Mouse (Mus musculus) bone marrow, adult 2 months (tissue): ENCODE measurements around the gene Gm39566. TPM values are rescaled to one million over a fixed set of nuclear protein-coding genes. Genes with fewer than 3 reads are reported as not detected.
A peak's percentile ranks its signal among the peaks of the same experiment; 100 is the strongest.
"Not testable (repeated sequence)": the region's sequence is repeated elsewhere in the genome, so short reads cannot be mapped to it uniquely, and the experiment has no call there.

Experiments
- H3K27ac ChIP-seq: fragments of 200-500 bp; 2 replicates; pipeline ENCODE4 v1.5.1; 2012; ENCODE audit warnings: low read depth, mild to moderate bottlenecking, control low read depth, inconsistent platforms, low read length; ENCODE audit not compliant: control insufficient read depth, poor library complexity, insufficient read depth
- H3K4me1 ChIP-seq: fragments of 200-500 bp; 2 replicates; pipeline ENCODE4 v1.6.1; 2011; ENCODE audit warnings: low read length; ENCODE audit not compliant: control insufficient read depth, insufficient read depth
- H3K4me3 ChIP-seq: fragments of 200-500 bp; replicated peaks from 2 replicates; pipeline ENCODE3; 2011; ENCODE audit warnings: mild to moderate bottlenecking, low read depth, low read length, control low read depth; ENCODE audit not compliant: control insufficient read depth
- CTCF ChIP-seq: fragments of 200-500 bp; IDR thresholded peaks from 2 replicates; pipeline ENCODE4 v1.5.1; 2011; ENCODE audit warnings: low read length, control low read depth; ENCODE audit not compliant: control insufficient read depth, insufficient read depth
- POLR2A ChIP-seq: fragments of 200-500 bp; IDR thresholded peaks from 2 replicates; pipeline ENCODE4 v1.6.1; 2011; ENCODE audit warnings: low read depth, mild to moderate bottlenecking, control low read depth, low read length, borderline replicate concordance; ENCODE audit not compliant: control insufficient read depth
- WGBS: fragments of 180-500 bp; shearing (Covaris S2); methylation state at CpG from one replicate; pipeline ENCODE4 v1.1.7; 2018; 5-methylcytosine and 5-hydroxymethylcytosine counted together
- polyA plus RNA-seq: library from polyadenylated mRNA; stranded (reverse); fragments of >200 nt; gene quantifications from 2 replicates; pipeline ENCODE4 v1.2.4, GENCODE M21; 2011; ENCODE audit warnings: low replicate concordance; ENCODE audit not compliant: missing spikeins, insufficient read depth, insufficient read length

The Gm39566 gene
- not detected in 2 replicates for polyA plus RNA-seq

DNA sequence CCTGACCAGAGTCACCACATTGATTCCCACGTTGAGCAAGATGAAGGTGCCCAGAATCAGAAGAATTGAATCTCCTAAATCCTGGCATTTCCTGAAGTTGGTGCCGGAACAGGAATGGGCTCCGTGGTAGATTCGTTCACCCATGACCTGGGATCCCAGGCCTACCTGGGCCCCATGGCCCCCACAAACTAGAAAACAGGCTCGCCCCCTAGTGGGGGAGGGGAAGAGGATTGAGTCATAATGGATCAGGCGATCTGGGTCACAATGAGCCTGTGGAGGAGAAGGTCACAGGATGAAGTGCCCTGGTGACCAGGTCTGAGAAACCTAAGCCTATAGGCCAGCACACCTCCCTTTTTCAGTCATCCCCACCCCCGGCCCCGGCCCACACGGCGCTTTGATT is at the start of gene Gm39566:
Gm39566 (minus strand) TSS at position 144 of the 400 bp plus-strand sequence.
- TF ChIP-seq POLR2A (no peak), CTCF (peak; percentile 30; the same call in 1 of the 2 replicates)
- Histone ChIP-seq H3K4me3 (no peak within 1 kb of the TSS), H3K27ac (no peak within 1 kb of the TSS), H3K4me1 (no peaks in the 10 kb centered on the region)
- WGBS = 70% methylated on average over 10 of the region's 10 CpGs

DNA sequence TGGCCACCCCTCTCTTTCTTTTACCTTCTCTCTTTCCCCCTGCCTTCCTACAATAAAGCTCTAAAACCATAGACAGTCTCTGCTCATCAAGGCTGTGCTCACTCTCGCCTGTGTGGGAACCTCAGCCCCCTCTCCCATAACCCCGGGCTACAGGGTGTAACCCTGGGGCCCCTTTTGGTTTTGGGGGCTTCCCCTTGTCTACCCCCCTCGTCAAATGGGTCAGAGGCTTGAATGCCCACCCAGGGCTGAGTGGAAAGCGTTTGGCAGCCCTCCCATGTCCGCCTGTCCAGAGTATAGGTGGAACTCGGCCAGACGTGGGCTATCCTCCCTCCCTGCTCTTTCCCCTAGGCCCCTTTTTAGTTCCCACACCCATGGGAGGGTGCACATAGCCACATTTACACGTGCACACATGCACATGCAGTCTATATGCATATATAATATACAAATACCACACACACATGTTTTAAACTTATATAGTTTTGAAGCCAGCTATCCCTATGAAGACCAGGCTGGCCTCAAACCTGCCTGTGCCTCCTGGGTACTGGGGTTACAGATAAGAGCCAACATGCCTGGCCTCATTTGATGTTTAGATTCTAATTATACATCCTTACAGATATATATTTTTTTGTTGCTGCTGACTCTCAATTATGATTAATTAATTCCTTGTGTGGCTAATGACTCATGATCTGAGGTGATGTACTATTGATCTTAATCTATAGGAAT is 49.2 kb upstream of the Gm39566 start:
- TF ChIP-seq CTCF (no peak), POLR2A (no peak)
- 50% methylated on average over 8 of the region's 8 CpGs for WGBS
- Histone ChIP-seq H3K4me3 (no peak overlapping the region), H3K4me1 (no peaks in the 10 kb centered on the region; the same call in 1 of the 2 replicates), H3K27ac (no peak overlapping the region)

DNA sequence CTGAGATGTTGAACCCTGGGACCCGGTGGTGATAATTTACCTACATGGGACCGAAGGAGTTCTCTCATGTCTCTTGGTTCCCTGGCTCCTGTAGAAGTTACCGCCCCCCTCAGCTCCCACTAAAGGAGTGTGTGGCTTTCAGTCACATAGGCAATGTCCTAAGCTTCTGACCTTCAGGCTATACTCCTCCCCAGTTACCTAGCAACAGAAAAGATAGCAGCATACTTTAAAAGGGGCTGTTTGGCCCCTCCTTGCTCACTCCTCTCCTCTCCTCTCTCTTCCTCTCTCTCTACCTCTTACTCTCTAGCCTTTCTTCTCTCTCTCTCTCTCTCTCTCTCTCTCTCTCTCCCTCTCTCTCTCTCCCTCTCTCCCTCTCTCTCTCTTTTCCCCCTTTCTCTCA is 48.6 kb upstream of the Gm39566 start:
- not testable (repeated sequence) for H3K4me3 ChIP-seq, H3K27ac ChIP-seq, H3K4me1 ChIP-seq
- 89% methylated on average over 3 of the region's 3 CpGs for WGBS

DNA sequence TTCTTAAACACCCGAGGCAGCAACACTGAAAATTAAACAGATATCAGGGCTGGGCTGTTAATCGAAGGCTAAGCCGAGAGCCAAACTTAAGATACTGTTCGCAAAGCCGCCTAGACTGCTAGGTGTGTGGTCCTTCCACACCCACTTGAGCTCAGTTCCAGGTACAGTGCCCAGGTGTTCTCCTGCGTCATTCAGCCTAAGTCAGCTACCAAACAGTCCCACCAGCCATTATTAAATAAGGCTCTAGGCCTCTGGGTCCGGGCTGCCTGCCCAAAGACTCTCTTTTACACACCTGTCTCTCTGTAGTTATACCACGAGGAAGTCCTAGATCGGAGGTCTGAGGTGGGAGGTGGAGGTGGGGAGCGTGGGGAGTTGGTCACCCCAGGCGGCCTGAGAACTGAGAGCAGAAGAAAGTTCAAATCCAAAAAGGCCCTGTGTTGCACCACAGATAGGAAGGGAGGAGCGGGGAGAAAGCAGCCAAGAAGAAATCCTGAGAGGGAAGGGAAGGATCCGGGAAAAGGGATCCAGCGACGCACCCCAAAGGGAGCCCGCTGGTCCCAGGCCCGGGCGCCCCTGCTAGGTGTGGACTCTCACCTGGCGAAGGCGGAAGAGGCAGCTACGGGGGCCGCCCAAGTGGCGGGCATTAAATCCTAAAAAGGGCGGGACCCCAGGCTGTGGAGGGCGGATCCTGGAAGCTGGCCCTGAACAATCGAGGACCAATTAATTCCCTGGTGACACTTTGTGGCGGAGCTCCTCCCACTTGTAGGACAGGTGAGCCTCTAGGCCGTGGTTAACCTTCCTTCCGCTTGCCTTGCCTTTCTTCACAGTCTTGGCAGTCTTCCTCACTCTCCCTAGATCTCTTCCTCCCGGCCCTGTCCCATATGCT is 43.3 kb upstream of the Gm39566 start, which contains the start of gene Tnk1:
Tnk1 (minus strand) TSS at position 618 of the 886 bp plus-strand sequence.
- 77% methylated on average over 30 of the region's 30 CpGs for WGBS
- no peak within 1 kb of the TSS for H3K4me3 ChIP-seq
- TF ChIP-seq CTCF (no peak), POLR2A (no peak)
- no peaks in the 10 kb centered on the region; the same call in 1 of the 2 replicates for H3K4me1 ChIP-seq
- H3K27ac ChIP-seq = no peak within 1 kb of the TSS

DNA sequence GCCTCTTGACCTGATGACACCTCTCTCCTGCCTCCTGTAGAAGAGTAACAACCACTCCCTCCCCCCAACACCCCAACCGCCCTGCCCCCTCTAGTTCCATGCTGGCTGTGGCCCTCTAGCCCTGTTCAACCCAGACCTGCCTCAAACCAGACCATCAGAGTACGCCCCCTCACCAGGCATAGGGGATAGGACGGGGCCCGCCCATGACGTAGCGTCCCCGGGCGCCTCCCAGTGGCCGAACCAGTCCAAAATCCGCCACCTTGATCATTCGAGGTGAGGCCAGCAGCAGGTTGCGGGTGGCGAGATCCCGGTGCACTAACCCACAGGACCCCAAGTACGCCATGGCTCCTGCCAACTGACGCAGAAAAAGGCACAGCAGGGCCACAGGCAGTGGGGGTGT is 40.2 kb upstream of the Gm39566 start:
- Histone ChIP-seq H3K4me1 (peaks cover 7% of the 10 kb centered on the region), H3K4me3 (no peak overlapping the region), H3K27ac (peak overlapping the region; percentile 86; the same call in 1 of the 2 replicates)
- WGBS = 30% methylated on average over 16 of the region's 16 CpGs
- TF ChIP-seq POLR2A = no peak
- peak; percentile 57 for TF ChIP-seq CTCF

DNA sequence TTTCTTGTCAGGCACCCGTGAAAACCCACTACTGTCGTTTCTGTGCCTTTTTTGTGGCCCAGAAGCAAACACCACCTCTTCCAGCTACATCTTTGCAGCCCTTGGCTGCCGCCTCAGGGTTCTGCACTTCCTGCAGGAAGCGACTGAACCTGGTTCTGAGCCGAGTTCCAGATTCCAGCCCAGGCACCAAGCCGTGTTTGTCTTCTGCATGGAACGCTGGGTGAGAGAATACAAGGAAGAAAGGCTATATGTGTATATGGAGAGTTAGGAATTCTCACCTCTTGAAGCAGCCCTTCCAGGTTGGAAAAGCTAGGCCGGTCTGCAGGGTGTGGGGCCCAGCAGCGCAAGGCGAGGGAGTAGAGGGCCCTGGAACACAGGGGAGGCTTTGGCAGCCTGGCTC is 39.6 kb upstream of the Gm39566 start:
- peak overlapping the region; percentile 86 for H3K27ac ChIP-seq
- peaks cover 13% of the 10 kb centered on the region for H3K4me1 ChIP-seq
- no peak overlapping the region for H3K4me3 ChIP-seq
- no peak for TF ChIP-seq POLR2A
- TF ChIP-seq CTCF = no peak
- 45% methylated on average over 10 of the region's 10 CpGs for WGBS

DNA sequence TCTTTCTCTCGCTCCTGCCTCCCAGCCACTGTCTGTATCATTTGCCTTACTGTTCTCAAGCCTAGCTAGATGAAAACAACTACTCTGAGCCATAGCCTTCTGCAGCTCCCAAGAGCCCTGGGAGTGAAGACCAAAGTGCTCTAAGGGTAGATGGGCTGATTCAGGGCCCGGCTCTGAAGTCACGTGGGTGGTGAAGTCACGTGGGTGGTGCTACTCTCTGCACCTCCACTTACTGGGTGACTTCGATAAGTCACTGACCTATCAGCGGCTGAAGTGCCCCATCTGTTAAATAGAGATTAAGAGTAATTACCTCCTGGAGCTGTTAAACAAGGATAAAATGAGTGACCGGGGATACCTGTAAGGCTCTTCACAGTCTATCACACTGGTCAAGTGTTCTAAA is 38.9 kb upstream of the Gm39566 start:
- Histone ChIP-seq H3K27ac (peak overlapping the region; percentile 86), H3K4me1 (peaks cover 18% of the 10 kb centered on the region), H3K4me3 (peak overlapping the region; percentile 15)
- 20% methylated on average over 7 of the region's 7 CpGs for WGBS
- no peak for TF ChIP-seq POLR2A
- no peak for TF ChIP-seq CTCF

DNA sequence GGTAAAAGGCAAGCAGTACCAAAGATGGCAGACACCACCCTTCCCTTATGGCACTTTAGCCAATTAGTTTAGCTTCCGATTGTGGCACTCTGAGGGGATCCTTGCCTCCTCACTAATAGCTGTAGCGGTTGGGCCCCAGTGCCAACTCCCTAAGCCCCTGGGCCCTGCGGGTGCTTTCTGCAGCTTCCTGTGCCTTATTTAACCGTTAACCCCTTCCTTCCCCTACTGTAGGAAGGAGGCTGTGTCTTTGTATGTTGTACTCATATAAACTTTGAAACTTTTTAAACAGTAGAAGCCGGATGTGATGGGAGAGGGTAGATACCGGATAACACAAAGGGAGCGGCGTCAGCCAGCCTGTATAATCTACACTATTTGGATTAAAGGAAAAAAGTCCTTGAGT is 35.7 kb upstream of the Gm39566 start:
- 10% methylated on average over 8 of the region's 8 CpGs for WGBS
- Histone ChIP-seq H3K27ac (peak overlapping the region; percentile 50), H3K4me1 (peaks cover 21% of the 10 kb centered on the region)

More for the DNA sequence above, 35.7 kb upstream of the Gm39566 start:
- TF ChIP-seq CTCF (no peak), POLR2A (no peak)
- H3K4me3 ChIP-seq = no peak overlapping the region
